Mouse (Mus musculus): Measurements from ENCODE around the gene Rab3gap1. TPM values are rescaled to one million over a fixed set of nuclear protein-coding genes. Genes with fewer than 3 reads are reported as not detected.
"Not testable (repeated sequence)": the region's sequence is repeated elsewhere in the genome, so short reads cannot be mapped to it uniquely, and the experiment has no call there.

Rab3gap1 gene
- polyA plus RNA-seq, 1 experiment from 2014 or later = 13.3 TPM

DNA sequence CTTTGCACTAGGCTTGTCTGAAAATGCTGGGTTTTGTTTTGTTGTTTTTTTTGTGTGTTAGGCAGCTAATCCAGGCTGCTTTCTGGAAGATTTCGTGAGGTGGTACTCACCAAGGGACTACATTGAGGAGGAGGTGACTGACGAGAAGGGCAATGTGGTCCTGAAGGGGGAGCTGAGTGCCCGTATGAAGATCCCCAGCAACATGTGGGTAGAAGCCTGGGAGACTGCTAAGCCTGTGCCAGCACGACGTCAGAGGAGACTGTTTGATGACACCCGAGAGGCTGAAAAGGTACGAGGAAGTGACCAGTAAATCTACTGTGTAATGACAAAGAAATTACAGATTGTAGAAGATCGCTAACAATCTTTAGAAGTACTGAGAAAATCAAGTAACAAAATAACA lies 68.7 kb downstream of the Rab3gap1 start:
- Histone ChIP-seq H3K27ac (no peak overlapping the region), H3K9me3 (replicated peaks) (no peaks in the 10 kb centered on the region), H3K4me1 (no peaks in the 10 kb centered on the region), H3K9ac (no peak overlapping the region), H3K4me3 (no peak overlapping the region), H3K4me2 (no peak overlapping the region), H3K27me3 (replicated peaks) (no peaks in the 10 kb centered on the region), H3K36me3 (peaks cover 84% of the 10 kb centered on the region)
- no peak for ATAC-seq
- WGBS (ENCODE audit: insufficient replicate concordance) = 77% methylated on average over 8 of the region's 8 CpGs

DNA sequence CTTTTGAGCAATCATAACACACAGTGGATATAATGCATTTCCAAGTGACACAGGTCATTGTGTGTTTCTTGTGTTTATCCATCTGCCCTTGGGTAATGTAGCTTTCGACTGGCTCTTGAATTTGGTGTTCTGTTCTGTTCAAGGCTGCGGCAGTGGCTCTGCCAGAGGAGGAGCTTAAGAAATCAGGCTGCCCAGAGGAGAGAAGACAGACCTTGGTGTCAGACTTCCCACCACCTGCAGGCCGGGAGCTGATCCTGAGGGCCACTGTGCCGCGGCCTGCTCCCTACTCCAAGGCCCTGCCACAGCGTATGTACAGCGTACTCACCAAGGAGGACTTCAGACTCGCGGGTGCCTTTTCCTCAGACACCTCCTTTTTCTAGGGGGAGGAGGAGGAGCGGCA lies 73.7 kb downstream of the Rab3gap1 start:
- Histone ChIP-seq H3K4me2 (no peak overlapping the region), H3K27ac (no peak overlapping the region), H3K36me3 (peaks cover 76% of the 10 kb centered on the region), H3K4me3 (no peak overlapping the region), H3K4me1 (no peaks in the 10 kb centered on the region), H3K27me3 (replicated peaks) (no peaks in the 10 kb centered on the region), H3K9me3 (replicated peaks) (no peaks in the 10 kb centered on the region), H3K9ac (no peak overlapping the region)
- WGBS (ENCODE audit: insufficient replicate concordance) = 90% methylated on average over 10 of the region's 10 CpGs
- ATAC-seq = no peak

GRCm38 (mm10) chr1:127943516-127943915 lies 74.9 kb downstream of the Rab3gap1 start:
- H3K9me3 ChIP-seq (replicated peaks) = 0 out of 2 replicates have a peak, but pooled peaks cover 4% of the 10 kb centered on the region
- no peaks in the 10 kb centered on the region for H3K27me3 ChIP-seq (replicated peaks)
- H3K4me1 ChIP-seq = no peaks in the 10 kb centered on the region
- peak; percentile 42 for ATAC-seq
- peaks cover 64% of the 10 kb centered on the region for H3K36me3 ChIP-seq
- WGBS (ENCODE audit: insufficient replicate concordance) = 74% methylated on average over 6 of the region's 6 CpGs
- H3K4me2 ChIP-seq = no peak overlapping the region
- H3K4me3 ChIP-seq = no peak overlapping the region
- no peak overlapping the region for H3K9ac ChIP-seq
- no peak overlapping the region for H3K27ac ChIP-seq

DNA sequence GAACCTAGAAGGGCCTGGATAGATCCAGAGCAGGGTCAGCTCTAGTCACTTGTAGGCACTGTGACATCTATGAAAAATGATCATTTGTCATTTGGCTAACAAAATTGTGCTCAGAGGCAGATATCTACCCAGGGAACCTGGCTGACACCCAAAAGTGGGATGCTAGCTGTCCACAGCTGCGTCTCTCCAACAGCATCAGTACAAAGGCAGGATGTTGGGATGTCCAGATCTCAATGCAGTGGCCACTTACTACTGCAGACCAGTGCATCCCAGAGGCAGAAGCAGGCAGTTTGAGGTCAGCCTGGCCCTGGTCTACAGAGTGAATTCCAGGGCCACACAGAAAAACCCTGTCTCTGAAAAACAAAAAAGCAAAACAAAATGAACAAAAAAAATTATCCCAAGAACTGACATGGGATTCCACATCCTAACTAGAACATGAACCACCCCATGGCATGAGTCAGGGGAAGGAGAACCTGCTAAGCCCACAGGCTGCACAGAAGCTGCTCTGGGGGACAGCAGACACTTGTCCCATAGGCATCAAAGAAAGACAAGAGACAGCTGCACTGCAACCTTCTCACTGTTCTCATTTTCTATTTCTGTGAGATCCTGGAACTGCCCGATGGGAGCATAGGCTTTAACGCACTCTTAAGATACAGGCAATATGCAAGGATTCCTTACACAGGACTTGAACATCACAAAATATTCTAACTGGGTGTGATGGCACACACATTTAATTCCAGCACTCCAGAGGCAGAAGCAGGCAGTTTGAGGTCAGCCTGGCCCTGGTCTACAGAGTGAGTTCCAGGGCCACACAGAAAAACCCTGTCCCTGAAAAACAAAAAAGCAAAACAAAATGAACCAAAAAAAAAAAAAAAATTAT lies 77.4 kb downstream of the Rab3gap1 start:
- H3K4me1 ChIP-seq = no peaks in the 10 kb centered on the region
- H3K36me3 ChIP-seq = peaks cover 39% of the 10 kb centered on the region
- no peak overlapping the region for H3K4me2 ChIP-seq
- H3K27me3 ChIP-seq (replicated peaks) = no peaks in the 10 kb centered on the region
- no peak for ATAC-seq
- H3K9me3 ChIP-seq (replicated peaks) = 0 out of 2 replicates have a peak, but pooled peaks cover 4% of the 10 kb centered on the region
- 81% methylated on average over 3 of the region's 3 CpGs for WGBS (ENCODE audit: insufficient replicate concordance)
- H3K9ac ChIP-seq = no peak overlapping the region
- H3K27ac ChIP-seq = no peak overlapping the region
- H3K4me3 ChIP-seq = no peak overlapping the region

DNA sequence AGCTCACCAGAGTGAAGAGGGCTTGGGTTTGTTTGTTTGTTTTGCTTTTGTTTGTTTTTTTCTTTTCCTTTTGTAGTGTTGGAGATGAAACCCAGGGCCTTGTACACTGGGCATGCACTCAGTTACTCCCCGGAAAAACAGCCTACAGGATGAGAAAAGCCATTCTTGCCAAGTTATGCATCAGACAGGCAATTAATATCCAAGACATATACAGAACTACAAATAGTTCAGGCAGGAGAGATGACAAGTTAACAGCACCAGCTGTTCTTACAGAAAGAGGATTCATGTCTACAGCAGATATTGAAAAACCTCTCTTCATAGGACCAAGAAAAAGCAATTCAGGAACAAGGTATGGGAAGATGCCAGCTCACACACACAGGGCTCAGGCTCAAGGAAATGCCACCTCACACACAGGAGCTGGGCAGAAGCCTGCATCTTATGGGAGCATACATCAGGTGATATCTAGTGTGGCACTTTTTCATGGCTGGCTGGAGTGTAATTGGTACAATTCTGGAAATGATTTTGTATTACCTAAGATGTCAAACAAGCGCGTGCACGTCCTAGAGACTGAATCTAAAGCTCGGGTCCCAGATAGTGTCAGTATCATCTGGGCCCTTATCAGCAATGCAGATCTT lies 78.2 kb downstream of the Rab3gap1 start:
- 90% methylated on average over 5 of the region's 5 CpGs for WGBS (ENCODE audit: insufficient replicate concordance)
- Histone ChIP-seq H3K27me3 (replicated peaks) (no peaks in the 10 kb centered on the region), H3K4me1 (no peaks in the 10 kb centered on the region), H3K36me3 (peaks cover 35% of the 10 kb centered on the region), H3K9me3 (replicated peaks) (0 out of 2 replicates have a peak, but pooled peaks cover 4% of the 10 kb centered on the region), H3K9ac (no peak overlapping the region), H3K4me2 (no peak overlapping the region), H3K27ac (no peak overlapping the region), H3K4me3 (no peak overlapping the region)
- no peak for ATAC-seq

DNA sequence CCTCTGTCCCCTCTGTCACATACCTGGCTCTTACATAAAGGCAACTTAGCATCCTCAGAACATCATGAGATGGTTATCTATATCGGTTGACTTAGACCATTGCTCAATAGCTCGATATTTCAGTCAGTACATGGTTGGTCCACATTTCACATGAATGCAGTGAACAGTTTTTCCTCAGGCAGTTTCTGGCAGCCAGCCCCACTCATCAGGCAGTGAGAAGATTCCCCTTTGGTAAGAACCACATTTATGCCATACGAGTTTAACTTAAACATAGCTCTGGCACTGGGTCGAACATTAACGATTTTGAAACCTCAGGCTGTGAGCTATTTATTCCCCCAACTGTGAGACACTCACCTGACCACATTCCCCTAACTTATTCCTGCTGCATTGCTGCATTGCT lies 80.2 kb downstream of the Rab3gap1 start:
- no peak overlapping the region for H3K27ac ChIP-seq
- H3K4me3 ChIP-seq = no peak overlapping the region
- WGBS (ENCODE audit: insufficient replicate concordance) = 78% methylated on average over 5 of the region's 5 CpGs
- no peak for ATAC-seq
- no peak overlapping the region for H3K9ac ChIP-seq
- H3K36me3 ChIP-seq = peaks cover 32% of the 10 kb centered on the region
- H3K27me3 ChIP-seq (replicated peaks) = no peaks in the 10 kb centered on the region
- no peaks in the 10 kb centered on the region for H3K4me1 ChIP-seq
- 0 out of 2 replicates have a peak, but pooled peaks cover 4% of the 10 kb centered on the region for H3K9me3 ChIP-seq (replicated peaks)
- H3K4me2 ChIP-seq = no peak overlapping the region

DNA sequence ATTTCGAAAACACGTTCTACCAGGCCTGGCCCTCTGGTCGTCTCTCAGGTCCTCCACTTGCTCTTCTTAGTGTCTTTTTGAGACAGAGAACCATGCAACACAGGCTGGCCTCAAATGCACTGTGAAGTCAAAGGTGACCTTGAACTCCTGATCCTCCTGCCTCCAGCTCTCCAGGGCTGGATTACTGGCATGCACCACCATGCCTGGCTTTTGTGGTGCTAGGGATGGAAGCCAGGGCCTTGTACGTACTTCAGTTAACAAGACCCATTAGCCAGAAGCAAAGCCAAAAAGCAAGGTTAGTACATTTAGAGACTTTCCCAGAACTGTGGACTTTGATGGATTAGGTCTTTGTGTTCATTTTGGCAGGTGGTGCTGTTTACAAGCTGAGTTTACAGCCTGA lies 83.7 kb downstream of the Rab3gap1 start:
- H3K4me3 ChIP-seq = no peak overlapping the region
- H3K9ac ChIP-seq = no peak overlapping the region
- H3K4me2 ChIP-seq = no peak overlapping the region
- no peak for ATAC-seq
- H3K9me3 ChIP-seq (replicated peaks) = 0 out of 2 replicates have a peak, but pooled peaks cover 4% of the 10 kb centered on the region
- H3K4me1 ChIP-seq = no peaks in the 10 kb centered on the region
- no peak overlapping the region for H3K27ac ChIP-seq
- peaks cover 23% of the 10 kb centered on the region for H3K36me3 ChIP-seq
- 78% methylated on average over 4 of the region's 4 CpGs for WGBS (ENCODE audit: insufficient replicate concordance)
- no peaks in the 10 kb centered on the region for H3K27me3 ChIP-seq (replicated peaks)

DNA sequence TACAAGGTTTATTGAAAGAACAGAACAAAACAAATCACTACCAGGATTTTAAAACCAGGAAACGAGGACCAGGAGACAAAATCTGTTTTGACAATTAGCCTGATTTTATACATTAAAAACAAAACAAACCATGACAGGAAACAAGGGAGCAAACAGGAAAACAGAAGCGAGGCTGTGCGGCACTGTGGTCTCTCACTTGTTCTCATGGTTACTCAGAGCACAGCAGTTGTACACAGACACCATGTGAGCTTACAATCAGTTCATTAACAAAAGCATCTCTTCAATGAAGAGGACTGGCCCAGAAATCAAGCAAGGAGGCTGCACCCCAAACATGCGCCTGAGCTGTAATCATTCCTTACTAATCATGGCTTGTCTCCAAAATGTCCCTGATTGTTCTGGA lies 85.6 kb downstream of the Rab3gap1 start:
- not testable (repeated sequence) for H3K4me2 ChIP-seq
- 74% methylated on average over 4 of the region's 4 CpGs for WGBS (ENCODE audit: insufficient replicate concordance)

DNA sequence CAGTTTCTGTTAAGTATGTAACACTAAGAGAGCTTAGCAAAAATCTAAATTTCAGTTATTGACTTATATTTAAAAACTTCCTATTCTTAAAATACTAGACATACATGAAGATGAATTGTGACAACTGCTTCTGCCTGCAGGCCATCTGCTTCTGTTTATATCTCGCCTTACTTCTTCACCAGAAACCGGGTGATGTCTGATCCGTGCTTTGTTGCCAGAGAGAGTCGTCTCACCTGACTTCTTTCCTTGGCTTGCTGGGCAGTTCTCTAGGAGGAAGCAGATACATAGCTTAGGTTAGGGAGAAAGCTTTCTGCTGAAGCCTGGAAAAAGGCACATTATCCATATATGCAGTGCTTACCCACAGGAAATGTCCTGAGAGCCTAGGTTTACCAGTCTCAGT lies 86.2 kb downstream of the Rab3gap1 start:
- Histone ChIP-seq H3K9ac (no peak overlapping the region), H3K9me3 (replicated peaks) (no peaks in the 10 kb centered on the region), H3K27ac (no peak overlapping the region), H3K27me3 (replicated peaks) (no peaks in the 10 kb centered on the region), H3K4me1 (no peaks in the 10 kb centered on the region), H3K36me3 (peaks cover 32% of the 10 kb centered on the region), H3K4me2 (no peak overlapping the region), H3K4me3 (no peak overlapping the region)
- ATAC-seq = no peak
- WGBS (ENCODE audit: insufficient replicate concordance) = 77% methylated on average over 4 of the region's 4 CpGs

More for the DNA sequence above, 85.6 kb downstream of the Rab3gap1 start:
- H3K4me3 ChIP-seq; ATAC-seq; H3K9ac ChIP-seq; H3K27ac ChIP-seq; H3K27me3 ChIP-seq (replicated peaks); H3K4me1 ChIP-seq; H3K9me3 ChIP-seq (replicated peaks): not testable (repeated sequence)
- H3K36me3 ChIP-seq = peaks cover 27% of the 10 kb centered on the region

- H3K36me3 ChIP-seq = peaks cover 39% of the 10 kb centered on the region
- 94% methylated on average over 1 of the region's 1 CpGs for WGBS (ENCODE audit: insufficient replicate concordance)
Measured at GRCm38 (mm10) chr1:127956524-127956923, 88.0 kb downstream of the Rab3gap1 start.

GRCm38 (mm10) chr1:127958801-127959200 lies 90.2 kb downstream of the Rab3gap1 start:
- ATAC-seq = no peak
- 57% methylated on average over 5 of the region's 5 CpGs for WGBS (ENCODE audit: insufficient replicate concordance)
- Histone ChIP-seq H3K9ac (no peak overlapping the region), H3K27me3 (replicated peaks) (no peaks in the 10 kb centered on the region), H3K4me1 (no peaks in the 10 kb centered on the region), H3K27ac (no peak overlapping the region), H3K36me3 (peaks cover 21% of the 10 kb centered on the region), H3K9me3 (replicated peaks) (no peaks in the 10 kb centered on the region), H3K4me2 (no peak overlapping the region), H3K4me3 (no peak overlapping the region)

More at GRCm38 (mm10) chr1:127956524-127956923, 88.0 kb downstream of the Rab3gap1 start:
- Histone ChIP-seq H3K9ac (no peak overlapping the region), H3K4me3 (no peak overlapping the region), H3K4me1 (no peaks in the 10 kb centered on the region), H3K4me2 (no peak overlapping the region), H3K27ac (no peak overlapping the region), H3K9me3 (replicated peaks) (no peaks in the 10 kb centered on the region), H3K27me3 (replicated peaks) (no peaks in the 10 kb centered on the region)
- ATAC-seq = no peak

- no peak overlapping the region for H3K27ac ChIP-seq
- no peak overlapping the region for H3K9ac ChIP-seq
- peaks cover 18% of the 10 kb centered on the region for H3K36me3 ChIP-seq
- no peak for ATAC-seq
- WGBS (ENCODE audit: insufficient replicate concordance) = 63% methylated on average over 7 of the region's 7 CpGs
- no peaks in the 10 kb centered on the region for H3K4me1 ChIP-seq
- no peaks in the 10 kb centered on the region for H3K9me3 ChIP-seq (replicated peaks)
- no peaks in the 10 kb centered on the region for H3K27me3 ChIP-seq (replicated peaks)
- no peak overlapping the region for H3K4me2 ChIP-seq
- H3K4me3 ChIP-seq = no peak overlapping the region
Measured at GRCm38 (mm10) chr1:127959312-127959718, 90.7 kb downstream of the Rab3gap1 start.
